Mouse (Mus musculus) heart, embryonic 13.5 days (tissue): ENCODE data around the gene Rps6kb1. TPM values are rescaled to one million over a fixed set of nuclear protein-coding genes. Genes with fewer than 3 reads are reported as not detected.

Experiments
- ATAC-seq: fragments of 200-750 bp; cut with Nextera tagmentation; 2 replicates; pipeline ENCODE4 v1.8.0; 2017; ENCODE audit warnings: moderate TSS enrichment; ENCODE audit not compliant: insufficient number of reproducible peaks, low FRiP score, low TSS enrichment; ENCODE audit errors: extremely low read depth
- H3K27ac ChIP-seq: fragments of 300-500 bp; sonication (generic); replicated peaks from 2 replicates; pipeline ENCODE4 v1.5.1; 2015; ENCODE audit warnings: moderate library complexity, mild to moderate bottlenecking, inconsistent platforms
- H3K27me3 ChIP-seq: fragments of 300-500 bp; sonication (generic); replicated peaks from 2 replicates; pipeline ENCODE4 v1.6.1; 2015; ENCODE audit warnings: mild to moderate bottlenecking, inconsistent platforms
- H3K36me3 ChIP-seq: fragments of 300-500 bp; sonication (generic); 2 replicates; pipeline ENCODE4 v1.6.1; 2015; ENCODE audit warnings: mild to moderate bottlenecking, inconsistent platforms
- H3K4me1 ChIP-seq: fragments of 300-500 bp; sonication (generic); 2 replicates; pipeline ENCODE4 v1.6.1; 2015; ENCODE audit warnings: inconsistent platforms
- H3K4me2 ChIP-seq: fragments of 300-500 bp; sonication (generic); 2 replicates; pipeline ENCODE4 v1.6.1; 2015; ENCODE audit warnings: inconsistent platforms, mild to moderate bottlenecking, moderate library complexity
- H3K4me3 ChIP-seq: fragments of 300-500 bp; sonication (generic); 2 replicates; pipeline ENCODE4 v1.5.1; 2015; ENCODE audit warnings: moderate library complexity, mild to moderate bottlenecking, inconsistent platforms
- H3K9ac ChIP-seq: fragments of 300-500 bp; sonication (generic); 2 replicates; pipeline ENCODE4 v1.6.1; 2015; ENCODE audit warnings: inconsistent platforms, mild to moderate bottlenecking, moderate library complexity
- H3K9me3 ChIP-seq: fragments of 300-500 bp; sonication (generic); 2 replicates; pipeline ENCODE4 v1.6.1; 2016; ENCODE audit warnings: inconsistent platforms
- WGBS: fragments of 180-500 bp; shearing (Covaris S2); methylation state at CpG from one replicate; pipeline ENCODE4 v1.1.7; 2015; ENCODE audit warnings: mixed read lengths; 5-methylcytosine and 5-hydroxymethylcytosine counted together
- polyA plus RNA-seq: library from polyadenylated mRNA; unstranded; fragments of >200 nt; fragmentation: Nextera tagmentation; extraction: Ambion mirVana; gene quantifications from 2 replicates; pipeline ENCODE4 v1.2.1, GENCODE M21; 2015

Rps6kb1 gene
- polyA plus RNA-seq, 1 experiment from 2014 or later, result 41.2 TPM

DNA sequence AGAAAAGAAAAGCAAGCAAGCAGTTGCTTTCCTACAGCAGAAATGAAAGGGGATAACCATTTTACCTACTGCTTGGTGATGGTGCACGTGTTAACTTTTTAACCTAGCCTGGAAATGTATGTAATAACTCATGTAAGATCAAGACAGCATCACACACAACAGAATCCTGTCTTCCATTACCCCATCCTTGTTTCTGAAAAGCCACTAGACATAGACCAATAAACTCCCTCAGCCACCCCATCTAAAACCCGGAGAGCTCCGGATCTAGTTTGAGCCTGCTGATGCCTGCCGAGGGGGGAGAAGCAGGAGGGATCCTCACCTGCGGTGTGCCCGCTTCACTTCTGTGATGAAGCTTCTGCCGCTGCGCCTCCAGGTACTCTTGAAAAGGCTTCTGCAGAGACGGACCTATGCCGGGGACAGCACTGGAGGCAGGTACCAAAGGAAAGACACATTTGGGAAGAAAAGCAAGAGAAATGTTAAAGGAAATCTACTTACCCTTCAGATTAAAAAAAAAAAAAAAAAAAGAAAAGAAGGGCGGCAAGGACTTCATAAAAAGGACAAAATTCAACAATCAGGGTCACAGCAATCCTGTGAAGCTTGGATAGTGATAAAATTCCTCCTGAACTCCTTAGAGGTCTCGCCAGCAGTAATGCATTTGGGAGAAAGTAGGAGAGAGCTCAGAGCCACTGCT, 41.7 kb upstream of the Rps6kb1 start:
- Histone ChIP-seq H3K4me2 (peak overlapping the region; percentile 73), H3K9ac (peak overlapping the region; percentile 97), H3K27ac (peak overlapping the region; percentile 97), H3K27me3 (no peaks in the 10 kb centered on the region), H3K4me1 (peaks cover 47% of the 10 kb centered on the region), H3K36me3 (peaks cover 8% of the 10 kb centered on the region; the same call in 1 of the 2 replicates), H3K9me3 (no peaks in the 10 kb centered on the region), H3K4me3 (peak overlapping the region; percentile 78)
- 4% methylated on average over 12 of the region's 12 CpGs for WGBS
- no peak for ATAC-seq

DNA sequence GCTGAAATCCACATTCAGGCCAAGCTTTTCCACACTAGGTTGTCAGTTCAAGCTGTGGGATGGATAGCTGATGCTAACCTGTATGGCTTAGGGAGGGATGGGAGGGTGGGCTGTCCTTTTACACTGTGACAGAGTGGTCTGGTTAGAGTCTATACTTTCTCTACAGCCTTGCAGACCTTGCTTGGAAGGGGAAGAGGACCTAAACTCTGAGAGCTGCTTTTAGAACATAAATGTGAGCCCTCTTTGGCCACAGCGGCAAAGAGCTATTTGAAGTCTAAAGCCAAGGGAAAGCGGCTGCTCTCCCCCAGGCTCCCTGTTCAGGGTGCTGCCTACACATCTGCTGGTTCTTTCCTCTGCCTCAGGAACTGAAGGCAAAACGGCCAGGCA, 41.0 kb upstream of the Rps6kb1 start:
- peaks cover 54% of the 10 kb centered on the region for H3K4me1 ChIP-seq
- peak overlapping the region; percentile 97 for H3K27ac ChIP-seq
- no peaks in the 10 kb centered on the region for H3K27me3 ChIP-seq
- peak overlapping the region; percentile 78 for H3K4me3 ChIP-seq
- no peak for ATAC-seq
- peak overlapping the region; percentile 73 for H3K4me2 ChIP-seq
- H3K9me3 ChIP-seq, result no peaks in the 10 kb centered on the region
- peaks cover 8% of the 10 kb centered on the region; the same call in 1 of the 2 replicates for H3K36me3 ChIP-seq
- 20% methylated on average over 3 of the region's 3 CpGs for WGBS
- peak overlapping the region; percentile 97 for H3K9ac ChIP-seq

DNA sequence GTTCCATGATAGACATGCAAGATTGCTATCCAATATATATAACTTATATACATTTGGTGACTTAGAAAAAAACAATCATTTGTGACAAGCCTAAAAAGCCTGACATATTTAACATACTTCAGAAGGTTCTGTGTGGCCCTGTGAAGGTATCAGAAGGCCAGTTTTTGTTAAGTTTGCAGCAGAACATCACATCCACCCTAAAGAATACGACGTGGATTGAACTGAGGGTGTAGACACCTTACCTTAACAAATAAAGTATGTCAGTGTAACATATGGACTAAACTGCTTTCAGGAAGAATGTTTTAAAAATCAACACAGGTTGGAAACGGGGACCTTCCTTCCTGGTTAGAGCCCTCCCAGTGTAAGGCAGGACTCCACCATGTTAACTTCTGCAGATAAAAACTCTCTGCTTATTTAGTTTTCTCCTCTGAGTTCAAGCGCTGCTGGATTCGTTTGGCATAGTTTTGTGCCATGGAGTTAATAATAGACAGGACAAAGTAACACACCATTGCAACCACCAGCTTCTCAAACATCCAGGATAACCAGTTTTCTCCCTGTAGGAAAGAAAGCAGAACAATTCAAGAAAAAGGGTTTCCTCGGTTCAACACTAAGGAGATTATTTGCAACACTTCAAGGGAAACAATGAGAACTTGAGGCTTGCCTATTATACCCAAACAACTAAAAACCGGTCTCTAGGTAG, 40.4 kb upstream of the Rps6kb1 start:
- Histone ChIP-seq H3K9ac (peak overlapping the region; percentile 97), H3K4me3 (peak overlapping the region; percentile 78), H3K36me3 (peaks cover 8% of the 10 kb centered on the region; the same call in 1 of the 2 replicates), H3K4me2 (peak overlapping the region; percentile 73), H3K4me1 (peaks cover 60% of the 10 kb centered on the region), H3K27ac (peak overlapping the region; percentile 97), H3K9me3 (no peaks in the 10 kb centered on the region), H3K27me3 (no peaks in the 10 kb centered on the region)
- 43% methylated on average over 7 of the region's 7 CpGs for WGBS
- ATAC-seq, result no peak

DNA sequence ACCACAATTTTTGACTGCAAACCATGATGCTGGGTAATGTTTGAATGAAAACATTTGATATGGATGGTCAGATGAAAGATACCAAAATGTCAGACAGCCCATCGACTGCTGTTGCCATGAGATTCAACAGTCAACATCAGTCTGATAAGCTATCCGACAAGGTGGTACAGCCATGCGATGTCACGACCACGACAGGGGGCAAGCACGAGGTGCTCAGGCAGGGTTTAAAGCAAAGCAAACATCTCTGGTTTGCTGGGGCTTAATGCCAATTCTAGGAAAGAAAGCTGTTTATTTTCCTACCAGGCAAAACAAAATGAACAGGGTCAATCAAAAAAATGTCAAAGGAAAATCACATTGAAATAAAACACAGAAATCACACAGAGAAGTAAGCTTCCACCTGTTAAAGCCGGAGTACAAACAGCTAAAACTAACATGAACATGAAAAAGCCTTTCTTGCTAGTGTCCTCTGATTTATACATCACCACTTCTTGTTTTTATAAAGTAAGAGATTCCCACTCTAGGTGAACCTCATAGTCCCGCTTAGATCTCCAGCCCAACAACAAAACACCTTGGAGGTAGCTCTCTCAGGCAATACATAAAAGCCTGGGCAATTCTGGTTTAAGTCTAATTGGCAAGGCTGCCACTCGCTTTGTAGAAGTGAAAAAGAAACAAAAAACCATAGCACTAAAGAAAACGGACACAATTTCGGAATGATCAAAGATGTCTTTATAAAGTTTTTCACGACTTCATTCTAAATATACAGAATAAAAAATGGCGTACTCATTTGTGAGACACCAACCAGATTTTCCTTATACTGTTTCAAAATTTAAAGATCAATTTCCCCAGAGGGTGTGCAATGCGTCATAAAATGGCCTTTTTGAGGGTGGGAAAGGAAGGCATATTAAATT, 39.6 kb upstream of the Rps6kb1 start:
- Histone ChIP-seq H3K27me3 (no peaks in the 10 kb centered on the region), H3K9ac (peak overlapping the region; percentile 97), H3K36me3 (peaks cover 8% of the 10 kb centered on the region; the same call in 1 of the 2 replicates), H3K4me1 (peaks cover 66% of the 10 kb centered on the region), H3K4me2 (peak overlapping the region; percentile 73), H3K4me3 (peak overlapping the region; percentile 78), H3K9me3 (no peaks in the 10 kb centered on the region), H3K27ac (peak overlapping the region; percentile 97)
- WGBS, result 66% methylated on average over 14 of the region's 14 CpGs
- no peak for ATAC-seq

DNA sequence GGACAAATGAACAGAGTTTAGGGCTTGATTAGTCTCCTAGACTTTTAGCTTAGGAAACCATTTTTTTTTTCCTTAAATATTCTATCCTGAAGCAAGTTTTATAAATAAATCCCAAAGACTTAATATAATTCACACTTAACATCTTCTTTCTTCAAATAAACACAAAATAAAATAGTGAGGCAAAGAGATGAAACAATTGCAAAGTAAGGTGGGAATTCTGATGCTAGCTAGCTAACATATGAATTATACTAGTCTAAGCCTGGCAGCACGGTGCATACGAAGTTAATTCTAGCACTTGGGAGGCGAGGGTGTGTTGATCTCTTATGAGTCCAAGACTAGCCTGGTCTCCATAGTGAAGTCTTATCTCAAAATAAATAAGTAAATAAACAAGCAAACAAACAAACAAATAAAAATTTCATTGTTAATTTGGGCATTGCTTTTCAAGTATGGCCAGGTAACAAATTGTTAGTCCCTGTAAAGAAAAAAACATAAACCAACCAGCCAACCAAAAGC, 38.8 kb upstream of the Rps6kb1 start:
- Histone ChIP-seq H3K4me3 (peak overlapping the region; percentile 78; the same call in 1 of the 2 replicates), H3K4me2 (peak overlapping the region; percentile 73), H3K4me1 (peaks cover 74% of the 10 kb centered on the region), H3K36me3 (peaks cover 8% of the 10 kb centered on the region; the same call in 1 of the 2 replicates), H3K27me3 (no peaks in the 10 kb centered on the region), H3K27ac (0 out of 2 replicates have a peak overlapping the region, but pooled peaks have one; percentile 6), H3K9ac (no peak overlapping the region), H3K9me3 (no peaks in the 10 kb centered on the region)
- 87% methylated on average over 3 of the region's 3 CpGs for WGBS
- ATAC-seq, result no peak

DNA sequence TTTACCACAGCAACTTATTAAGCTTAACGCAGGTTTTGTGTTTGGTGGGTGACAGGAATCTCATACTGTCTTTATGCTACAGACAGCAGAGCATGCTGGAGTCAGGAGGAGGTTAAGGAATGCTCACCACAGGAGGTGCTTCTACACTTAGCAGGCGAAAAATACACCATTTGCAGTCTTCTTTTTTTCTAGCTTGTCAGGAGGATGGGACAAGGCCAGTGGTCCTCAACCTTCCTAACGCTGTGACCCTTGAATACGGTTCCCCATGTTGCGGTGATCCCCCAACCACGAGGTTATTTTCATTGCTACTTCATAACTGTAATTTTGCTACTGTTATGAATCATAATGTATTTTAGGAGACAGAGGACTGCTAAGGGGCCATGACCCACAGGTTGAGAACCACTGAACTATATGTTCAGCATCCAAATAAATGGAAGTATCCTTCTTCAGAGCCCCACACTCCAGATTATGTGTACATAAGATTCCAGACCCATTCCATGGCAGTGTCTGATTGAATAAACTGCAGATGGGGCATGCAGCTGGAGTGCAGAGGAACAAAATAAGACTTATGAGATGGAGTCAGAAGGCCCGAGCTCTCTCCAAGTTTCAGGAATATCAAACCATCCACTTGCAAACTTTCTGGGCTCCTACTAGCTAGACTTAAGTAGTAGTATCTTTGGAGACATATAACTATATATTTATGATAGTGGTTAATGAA, 38.1 kb upstream of the Rps6kb1 start:
- Histone ChIP-seq H3K4me2 (peak overlapping the region; percentile 73), H3K27me3 (no peaks in the 10 kb centered on the region), H3K4me3 (0 out of 2 replicates have a peak overlapping the region, but pooled peaks have one; percentile 0), H3K4me1 (peaks cover 73% of the 10 kb centered on the region), H3K9me3 (no peaks in the 10 kb centered on the region), H3K36me3 (peaks cover 8% of the 10 kb centered on the region; the same call in 1 of the 2 replicates), H3K27ac (peak overlapping the region; percentile 89), H3K9ac (no peak overlapping the region)
- ATAC-seq, result no peak
- WGBS, result 79% methylated on average over 7 of the region's 7 CpGs

DNA sequence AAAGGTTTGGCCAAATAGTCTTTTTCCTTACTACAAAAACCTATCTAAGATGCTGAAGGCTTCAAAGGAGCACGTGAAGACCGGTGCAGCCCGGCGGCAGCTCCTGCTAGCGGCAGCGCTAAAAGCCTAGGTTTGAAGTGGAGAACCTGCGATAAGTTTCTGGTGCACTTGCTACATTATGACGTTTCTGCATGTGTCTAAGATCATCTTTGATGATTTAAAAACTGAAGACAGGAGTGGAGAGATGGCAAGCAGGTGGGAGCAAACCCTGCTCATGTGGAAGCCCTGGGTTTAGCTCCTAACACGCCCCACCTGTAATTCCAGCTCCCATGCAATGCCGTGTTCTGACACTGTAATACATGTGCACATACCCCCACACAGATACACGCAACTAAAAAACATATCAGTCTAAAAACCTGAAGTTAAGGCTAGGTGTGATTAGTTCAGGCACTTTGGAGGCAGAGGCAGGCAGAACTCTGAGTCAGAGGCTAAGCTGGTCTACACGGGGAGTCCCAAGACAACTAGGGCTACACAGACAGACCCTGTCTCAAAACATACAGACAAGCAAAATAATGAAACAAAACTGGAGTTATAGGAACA, 37.4 kb upstream of the Rps6kb1 start:
- H3K4me2 ChIP-seq, result peak overlapping the region; percentile 73
- ATAC-seq, result no peak

DNA sequence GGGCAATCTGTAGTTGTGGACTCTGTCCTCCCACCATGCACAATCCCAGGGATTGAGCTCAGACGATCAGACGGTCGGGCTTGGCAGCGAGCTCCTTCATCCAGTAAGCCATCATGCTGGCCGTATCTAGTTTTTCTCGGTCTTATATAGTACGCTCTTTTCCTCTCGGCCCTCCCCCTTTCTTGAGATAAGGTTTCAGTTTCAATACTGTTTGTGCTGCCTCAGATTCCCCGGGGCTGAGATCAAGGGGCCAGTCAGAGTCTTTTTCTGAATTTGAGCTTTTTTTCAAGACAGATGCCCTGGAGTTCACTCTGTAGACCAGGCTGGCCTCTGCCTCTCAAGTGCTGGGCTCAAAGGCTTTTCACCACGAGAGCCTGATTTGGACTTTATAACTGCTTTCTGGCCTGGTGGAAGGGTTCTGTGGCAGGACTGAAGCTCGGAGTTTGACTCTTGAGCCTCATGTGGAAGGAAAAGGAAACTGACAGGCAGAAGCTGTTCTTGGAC, 36.7 kb upstream of the Rps6kb1 start:
- Histone ChIP-seq H3K27me3 (no peaks in the 10 kb centered on the region), H3K27ac (peak overlapping the region; percentile 89), H3K9me3 (no peaks in the 10 kb centered on the region), H3K9ac (peak overlapping the region; percentile 79), H3K4me1 (peaks cover 81% of the 10 kb centered on the region), H3K4me3 (peak overlapping the region; percentile 35), H3K4me2 (peak overlapping the region; percentile 73), H3K36me3 (peaks cover 8% of the 10 kb centered on the region; the same call in 1 of the 2 replicates)
- WGBS, result 19% methylated on average over 11 of the region's 11 CpGs
- no peak for ATAC-seq

More for the DNA sequence above, 37.4 kb upstream of the Rps6kb1 start:
- peak overlapping the region; percentile 79 for H3K9ac ChIP-seq
- peaks cover 8% of the 10 kb centered on the region; the same call in 1 of the 2 replicates for H3K36me3 ChIP-seq
- no peaks in the 10 kb centered on the region for H3K9me3 ChIP-seq
- H3K4me1 ChIP-seq, result peaks cover 75% of the 10 kb centered on the region
- H3K27ac ChIP-seq, result peak overlapping the region; percentile 89
- 80% methylated on average over 12 of the region's 12 CpGs for WGBS
- no peaks in the 10 kb centered on the region for H3K27me3 ChIP-seq
- H3K4me3 ChIP-seq, result no peak overlapping the region

DNA sequence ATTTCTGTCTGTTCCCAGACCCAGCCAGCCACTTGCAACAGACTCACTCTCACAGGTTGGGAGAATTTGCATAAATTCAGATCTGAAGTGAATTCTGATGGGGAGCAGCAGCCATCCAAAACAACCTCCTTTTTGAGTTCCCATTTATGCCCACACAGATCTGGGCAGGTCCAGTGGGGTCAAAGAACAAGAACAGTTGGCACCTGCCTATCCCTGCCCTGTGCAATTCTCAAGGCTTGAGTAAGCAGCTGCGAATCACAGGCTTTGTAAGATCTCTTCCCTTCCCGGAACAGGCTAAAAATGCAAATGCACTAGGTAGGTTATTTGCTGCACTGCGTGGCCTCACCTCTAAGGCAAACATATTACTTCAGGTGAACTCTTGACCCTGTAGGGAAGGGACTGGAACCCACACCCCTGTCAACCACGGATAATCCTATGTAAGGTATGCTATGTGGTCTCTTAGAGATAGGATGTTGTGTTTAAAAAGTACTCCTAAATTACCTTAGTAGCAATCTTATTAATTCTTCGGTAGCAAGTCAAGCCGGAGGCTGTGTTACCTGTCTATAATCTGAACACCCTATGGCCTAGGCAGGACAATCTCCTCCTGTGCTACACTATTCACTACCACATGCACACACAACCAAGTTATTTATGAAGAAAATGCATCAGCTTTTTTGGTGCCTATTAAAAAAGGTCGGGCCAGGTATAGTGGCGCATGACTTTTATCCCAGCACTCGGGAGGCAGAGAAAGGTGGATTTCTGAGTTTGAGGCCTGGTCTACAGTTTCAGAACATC, 35.9 kb upstream of the Rps6kb1 start:
- Histone ChIP-seq H3K4me3 (peak overlapping the region; percentile 35; the same call in 1 of the 2 replicates), H3K9me3 (no peaks in the 10 kb centered on the region), H3K9ac (peak overlapping the region; percentile 79), H3K4me1 (peaks cover 87% of the 10 kb centered on the region), H3K27ac (peak overlapping the region; percentile 89), H3K4me2 (peak overlapping the region; percentile 73; the same call in 1 of the 2 replicates), H3K27me3 (no peaks in the 10 kb centered on the region), H3K36me3 (peaks cover 8% of the 10 kb centered on the region; the same call in 1 of the 2 replicates)
- no peak for ATAC-seq
- 78% methylated on average over 9 of the region's 9 CpGs for WGBS
